Mouse (Mus musculus) forebrain, embryonic 11.5 days (tissue): Measurements from ENCODE around the gene Hebp1. TPM values are rescaled to one million over a fixed set of nuclear protein-coding genes. Genes with fewer than 3 reads are reported as not detected.
A peak's percentile ranks its signal among the peaks of the same experiment; 100 is the strongest.

Experiments
- ATAC-seq: fragments of 200-750 bp; cut with Nextera tagmentation; replicated peaks from 2 replicates; pipeline ENCODE4 v1.8.0; 2017; ENCODE audit warnings: moderate TSS enrichment; ENCODE audit not compliant: low FRiP score
- DNase-seq: peaks from one replicate; pipeline ENCODE4 v3.0.0-alpha.2; 2017; ENCODE audit warnings: low spot score
- H3K27ac ChIP-seq: fragments of 300-500 bp; sonication (generic); 2 replicates; pipeline ENCODE4 v1.5.1; 2014; ENCODE audit warnings: low read depth, low read length
- H3K27me3 ChIP-seq: fragments of 300-500 bp; sonication (generic); 2 replicates; pipeline ENCODE4 v1.6.1; 2014; ENCODE audit warnings: mild to moderate bottlenecking, low read length, mixed read lengths; ENCODE audit not compliant: control insufficient read depth, insufficient read depth
- H3K36me3 ChIP-seq: fragments of 300-500 bp; sonication (generic); 2 replicates; pipeline ENCODE4 v1.6.1; 2014; ENCODE audit warnings: mild to moderate bottlenecking, low read length, moderate library complexity, mixed read lengths; ENCODE audit not compliant: control insufficient read depth, insufficient read depth
- H3K4me1 ChIP-seq: fragments of 300-500 bp; sonication (generic); replicated peaks from 2 replicates; pipeline ENCODE4 v1.6.1; 2014; ENCODE audit warnings: low read length, mixed read lengths; ENCODE audit not compliant: control insufficient read depth, insufficient read depth
- H3K4me2 ChIP-seq: fragments of 300-500 bp; sonication (generic); 2 replicates; pipeline ENCODE4 v1.6.1; 2014; ENCODE audit warnings: low read depth, mild to moderate bottlenecking, low read length, moderate library complexity, mixed read lengths; ENCODE audit not compliant: severe bottlenecking
- H3K4me3 ChIP-seq: fragments of 300-500 bp; sonication (generic); 2 replicates; pipeline ENCODE4 v1.5.1; 2014; ENCODE audit warnings: low read depth, low read length
- H3K9ac ChIP-seq: fragments of 300-500 bp; sonication (generic); 2 replicates; pipeline ENCODE4 v1.6.1; 2014; ENCODE audit warnings: low read length
- H3K9me3 ChIP-seq: fragments of 300-500 bp; sonication (generic); 2 replicates; pipeline ENCODE4 v1.6.1; 2016; ENCODE audit warnings: low read length, mixed read lengths; ENCODE audit not compliant: control insufficient read depth
- WGBS: fragments of 180-500 bp; shearing (Covaris S2); extraction: QIAGEN DNeasy Blood & Tissue Kit; methylation state at CpG from one replicate; pipeline ENCODE4 v1.1.7; 2014; 5-methylcytosine and 5-hydroxymethylcytosine counted together
- polyA plus RNA-seq: library from polyadenylated mRNA; unstranded; fragments of >200 nt; fragmentation: Nextera tagmentation; extraction: Ambion mirVana; gene quantifications from 2 replicates; pipeline ENCODE4 v1.2.1, GENCODE M21; 2014

The Hebp1 gene
- 3.0 and 4.0 TPM in 2 replicates for polyA plus RNA-seq

DNA sequence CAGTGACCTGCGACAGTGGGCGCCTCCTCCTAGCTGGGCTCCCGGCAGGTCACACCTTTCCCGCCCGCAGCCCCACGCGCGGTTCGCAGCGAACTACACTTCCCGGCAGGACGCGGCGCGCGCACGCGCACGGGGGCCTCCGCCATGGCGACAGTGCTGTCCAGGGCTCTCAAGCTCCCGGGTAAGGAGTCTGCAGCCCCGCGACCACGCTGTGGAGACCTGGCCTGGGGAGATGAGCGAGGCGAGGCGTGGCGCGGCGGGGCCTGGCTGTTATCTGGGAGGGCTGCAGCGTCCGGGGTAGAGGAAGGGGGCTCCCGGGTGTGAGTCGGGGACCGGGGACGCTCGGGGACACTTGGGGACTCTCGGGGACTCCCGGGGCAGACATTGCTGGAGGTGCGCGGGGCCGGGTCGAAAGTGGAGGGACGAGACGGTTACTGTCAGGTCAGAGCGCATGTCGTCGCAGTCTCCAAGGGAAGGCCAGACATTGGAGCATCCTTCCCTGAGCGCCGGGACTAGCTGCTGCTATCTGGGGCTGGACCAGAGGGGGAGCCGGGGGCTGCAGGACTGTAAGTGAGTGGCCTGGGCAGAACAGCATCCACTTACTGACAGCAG lies at the start of gene Hebp1, which contains the start of gene Fam234b:
Hebp1 (minus strand) TSS at position 102 of the 612 bp plus-strand sequence.
Fam234b (plus strand) TSS at position 57 of the 612 bp plus-strand sequence.
- peak within 1 kb of the TSS; percentile 84 for H3K4me3 ChIP-seq
- no peaks in the 10 kb centered on the region for H3K36me3 ChIP-seq
- peak within 1 kb of the TSS; percentile 89 for H3K4me2 ChIP-seq
- no peaks in the 10 kb centered on the region; the same call in 1 of the 2 replicates for H3K4me1 ChIP-seq
- peak within 1 kb of the TSS; percentile 89 for H3K9ac ChIP-seq
- WGBS = under 1% methylated on average over 52 of the region's 52 CpGs
- no peaks in the 10 kb centered on the region for H3K27me3 ChIP-seq
- DNase-seq (peak; percentile 91), ATAC-seq (peak; percentile 92)
- H3K27ac ChIP-seq = 0 out of 2 replicates have a peak within 1 kb of the TSS, but pooled peaks have one; percentile 21
- no peaks in the 10 kb centered on the region for H3K9me3 ChIP-seq

DNA sequence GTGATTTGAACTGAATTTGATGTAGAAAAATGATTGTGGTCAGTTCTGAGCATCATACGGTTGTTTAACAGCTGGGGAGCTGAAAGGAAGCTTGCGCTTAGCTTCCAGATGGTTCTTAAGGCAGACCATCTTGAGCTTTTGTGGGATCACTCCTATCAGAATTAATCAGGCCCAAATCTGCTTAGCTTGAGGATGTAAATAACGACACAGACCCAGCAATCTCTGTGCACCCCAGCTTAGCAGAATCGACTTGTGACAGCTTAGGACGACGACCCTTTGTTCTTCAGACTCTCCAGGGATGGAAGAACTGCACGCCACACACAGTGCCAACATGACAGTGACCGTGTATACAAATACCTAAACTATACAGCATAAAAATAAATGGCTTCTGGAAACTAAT lies 47.8 kb upstream of the Hebp1 start:
- no peak for DNase-seq
- Histone ChIP-seq H3K9me3 (no peaks in the 10 kb centered on the region), H3K9ac (no peak overlapping the region), H3K27ac (no peak overlapping the region), H3K36me3 (no peaks in the 10 kb centered on the region), H3K4me3 (no peak overlapping the region), H3K4me1 (no peaks in the 10 kb centered on the region), H3K4me2 (no peak overlapping the region), H3K27me3 (no peaks in the 10 kb centered on the region)
- ATAC-seq = no peak
- 72% methylated on average over 8 of the region's 8 CpGs for WGBS

DNA sequence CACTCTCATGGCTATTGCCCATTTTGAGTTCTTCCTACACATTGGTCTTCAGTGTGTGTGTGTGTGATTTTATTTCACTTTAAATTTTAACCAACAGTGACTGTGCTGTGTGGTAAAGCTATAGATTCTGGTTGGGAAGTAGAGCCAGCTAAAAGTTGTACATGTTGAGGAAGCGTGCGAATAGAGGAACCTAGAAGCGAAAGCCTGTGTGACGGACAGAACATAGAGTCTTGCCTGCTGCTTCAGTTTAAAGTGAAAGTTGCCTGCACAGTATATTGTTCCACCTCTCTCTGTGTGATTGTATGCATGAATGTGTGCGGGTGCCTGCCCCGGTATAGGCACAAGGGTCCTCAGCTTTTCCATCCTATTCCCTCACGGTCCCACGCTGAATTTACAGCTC lies 42.5 kb upstream of the Hebp1 start:
- H3K4me1 ChIP-seq = no peaks in the 10 kb centered on the region
- DNase-seq (no peak), ATAC-seq (no peak)
- H3K27ac ChIP-seq = no peak overlapping the region
- H3K4me2 ChIP-seq = no peak overlapping the region
- H3K36me3 ChIP-seq = no peaks in the 10 kb centered on the region
- no peak overlapping the region for H3K4me3 ChIP-seq
- no peaks in the 10 kb centered on the region for H3K27me3 ChIP-seq
- H3K9ac ChIP-seq = no peak overlapping the region
- WGBS = 96% methylated on average over 8 of the region's 8 CpGs
- H3K9me3 ChIP-seq = no peaks in the 10 kb centered on the region

DNA sequence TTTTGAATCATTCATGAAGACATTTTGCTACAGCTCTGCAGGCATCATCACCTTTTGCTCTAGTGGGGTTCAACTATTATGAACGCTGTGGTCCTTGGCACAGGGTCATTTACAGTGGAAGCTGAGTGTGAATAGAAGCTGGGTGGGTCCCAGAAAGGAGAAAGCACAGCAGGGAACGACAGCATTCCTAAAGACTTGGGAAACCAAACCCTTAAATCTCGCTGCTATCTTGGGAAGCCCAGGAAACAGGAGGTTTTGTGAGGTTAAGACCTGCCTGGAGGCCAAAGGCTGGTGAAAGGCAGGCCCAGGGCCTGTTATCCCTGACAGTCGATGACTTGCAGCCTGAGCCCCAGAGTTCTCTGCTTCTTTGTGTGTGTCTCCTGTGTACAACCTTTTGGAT lies 40.4 kb upstream of the Hebp1 start:
- no peak overlapping the region for H3K4me2 ChIP-seq
- H3K4me3 ChIP-seq = no peak overlapping the region
- no peaks in the 10 kb centered on the region for H3K9me3 ChIP-seq
- no peaks in the 10 kb centered on the region for H3K36me3 ChIP-seq
- no peak overlapping the region for H3K9ac ChIP-seq
- WGBS = 47% methylated on average over 4 of the region's 4 CpGs
- DNase-seq (no peak), ATAC-seq (no peak)
- H3K4me1 ChIP-seq = no peaks in the 10 kb centered on the region
- H3K27ac ChIP-seq = no peak overlapping the region
- no peaks in the 10 kb centered on the region for H3K27me3 ChIP-seq

DNA sequence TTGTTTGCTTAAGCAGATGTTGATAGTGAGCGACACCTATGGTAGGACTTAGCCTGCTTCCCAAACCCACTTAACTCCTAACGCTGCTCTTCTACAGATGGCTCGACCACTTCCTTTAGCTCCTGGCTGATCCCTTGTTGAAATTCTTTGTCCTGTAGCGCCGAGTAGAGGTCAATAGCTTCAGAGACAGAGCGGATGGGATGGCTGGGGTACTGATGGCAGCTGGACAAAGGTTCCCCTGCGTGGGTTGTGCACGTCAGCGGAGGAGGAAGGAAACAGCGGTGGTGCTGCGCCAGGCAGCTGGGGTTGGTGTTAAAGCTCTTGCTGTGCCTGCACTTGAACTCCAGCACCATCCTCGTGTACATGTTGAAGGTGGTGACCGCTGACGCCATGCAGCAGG lies 39.5 kb upstream of the Hebp1 start:
- H3K36me3 ChIP-seq = no peaks in the 10 kb centered on the region
- H3K27me3 ChIP-seq = no peaks in the 10 kb centered on the region
- 83% methylated on average over 14 of the region's 14 CpGs for WGBS

DNA sequence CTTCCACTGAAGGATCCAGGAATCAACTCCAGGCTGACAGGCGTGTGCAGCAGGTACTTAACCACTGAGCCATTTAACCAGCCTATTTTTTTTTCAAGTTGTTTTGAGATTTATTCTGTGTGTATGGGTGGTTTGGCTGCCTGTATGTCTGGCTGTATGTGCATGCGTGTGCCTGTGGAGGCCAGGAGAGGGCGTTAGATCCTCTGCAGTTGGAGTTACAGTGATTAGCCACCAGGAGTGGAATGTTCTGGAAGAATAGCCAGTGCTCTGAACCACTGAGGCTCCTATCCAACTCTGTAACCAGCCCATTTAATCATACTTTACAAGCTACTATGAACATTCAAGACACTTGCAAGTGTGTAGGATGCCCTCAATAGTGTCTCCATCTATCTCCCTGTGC lies 38.8 kb upstream of the Hebp1 start:
- 90% methylated on average over 3 of the region's 3 CpGs for WGBS

More for the DNA sequence above, 39.5 kb upstream of the Hebp1 start:
- ATAC-seq (no peak), DNase-seq (no peak)
- H3K27ac ChIP-seq = no peak overlapping the region
- no peak overlapping the region for H3K9ac ChIP-seq
- H3K9me3 ChIP-seq = no peaks in the 10 kb centered on the region
- H3K4me1 ChIP-seq = no peaks in the 10 kb centered on the region
- no peak overlapping the region for H3K4me2 ChIP-seq
- no peak overlapping the region for H3K4me3 ChIP-seq

DNA sequence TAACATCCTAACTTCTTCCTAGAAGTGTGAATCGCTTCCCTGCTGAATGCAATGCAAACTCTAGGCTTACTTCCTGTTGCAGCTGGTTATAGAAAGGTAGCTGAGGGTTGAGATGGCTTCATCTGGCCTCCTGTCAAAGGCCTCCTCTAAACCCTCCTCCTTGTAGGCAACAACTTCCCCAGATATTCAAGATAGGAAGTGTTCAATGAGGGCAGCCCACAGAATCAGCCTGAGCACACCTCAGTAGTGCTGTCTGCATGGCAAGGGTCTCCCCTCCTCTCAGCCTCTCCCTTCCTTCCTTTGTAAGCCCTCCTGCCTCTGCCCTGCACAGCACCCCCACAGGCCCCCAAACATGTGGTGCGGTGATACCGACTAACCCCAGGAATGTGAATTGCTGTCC lies 37.9 kb upstream of the Hebp1 start:
- no peak overlapping the region for H3K4me3 ChIP-seq
- no peaks in the 10 kb centered on the region for H3K4me1 ChIP-seq
- H3K36me3 ChIP-seq = no peaks in the 10 kb centered on the region
- H3K4me2 ChIP-seq = no peak overlapping the region
- H3K27me3 ChIP-seq = no peaks in the 10 kb centered on the region
- 95% methylated on average over 3 of the region's 3 CpGs for WGBS
- no peaks in the 10 kb centered on the region for H3K9me3 ChIP-seq
- no peak overlapping the region for H3K9ac ChIP-seq
- no peak overlapping the region for H3K27ac ChIP-seq
- DNase-seq (no peak), ATAC-seq (no peak)

More for the DNA sequence above, 38.8 kb upstream of the Hebp1 start:
- ATAC-seq (no peak), DNase-seq (no peak)
- H3K4me2 ChIP-seq = no peak overlapping the region
- no peaks in the 10 kb centered on the region for H3K4me1 ChIP-seq
- H3K4me3 ChIP-seq = no peak overlapping the region
- H3K9ac ChIP-seq = no peak overlapping the region
- no peak overlapping the region for H3K27ac ChIP-seq
- no peaks in the 10 kb centered on the region for H3K9me3 ChIP-seq
- H3K36me3 ChIP-seq = no peaks in the 10 kb centered on the region
- H3K27me3 ChIP-seq = no peaks in the 10 kb centered on the region

DNA sequence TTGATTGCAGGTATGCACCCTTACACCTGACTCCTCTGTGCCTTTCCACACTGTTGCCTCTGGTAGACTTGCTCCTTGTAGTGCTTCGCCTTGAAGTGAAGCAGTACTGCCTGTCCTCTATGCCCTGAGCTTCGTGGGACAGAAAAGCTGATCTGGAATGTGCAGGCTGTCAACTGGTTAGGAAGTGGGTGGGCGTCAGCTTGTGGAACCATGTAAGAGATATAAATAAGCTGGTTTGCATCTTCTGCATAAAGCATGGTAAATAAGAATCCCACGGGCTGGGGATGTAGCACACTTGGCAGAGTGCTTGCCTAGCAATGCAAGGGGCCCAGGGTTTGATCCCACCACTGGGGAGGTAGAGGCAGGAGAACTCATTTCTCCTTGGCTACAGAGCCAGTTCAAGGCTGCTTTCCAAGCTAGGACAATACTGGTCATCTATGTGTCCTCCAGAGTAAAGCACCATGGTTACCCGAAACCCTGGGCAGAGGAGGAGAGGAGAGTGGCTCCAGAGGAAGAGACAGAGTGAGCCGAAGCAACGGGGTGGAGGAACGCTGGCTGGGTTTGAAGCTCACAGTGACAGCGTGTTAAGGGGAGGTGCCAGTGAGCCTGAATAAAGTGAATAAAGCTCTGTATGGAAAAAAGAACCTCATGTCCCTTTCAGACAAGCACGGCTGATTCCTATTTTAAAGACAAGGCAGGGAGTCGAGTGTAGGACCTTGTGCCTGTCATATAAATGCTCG lies 34.8 kb upstream of the Hebp1 start:
- no peak for ATAC-seq
- no peak overlapping the region for H3K4me3 ChIP-seq
- H3K36me3 ChIP-seq = no peaks in the 10 kb centered on the region
- no peaks in the 10 kb centered on the region for H3K27me3 ChIP-seq
- WGBS = 74% methylated on average over 12 of the region's 12 CpGs
- no peak for DNase-seq
- no peak overlapping the region for H3K27ac ChIP-seq
- H3K4me2 ChIP-seq = no peak overlapping the region
- no peak overlapping the region for H3K9ac ChIP-seq
- no peaks in the 10 kb centered on the region for H3K9me3 ChIP-seq
- H3K4me1 ChIP-seq = no peaks in the 10 kb centered on the region
